Mouse (Mus musculus): ENCODE data around the gene Ces4a.
"Not testable (repeated sequence)": the region's sequence is repeated elsewhere in the genome, so short reads cannot be mapped to it uniquely, and the experiment has no call there.

Ces4a gene

DNA sequence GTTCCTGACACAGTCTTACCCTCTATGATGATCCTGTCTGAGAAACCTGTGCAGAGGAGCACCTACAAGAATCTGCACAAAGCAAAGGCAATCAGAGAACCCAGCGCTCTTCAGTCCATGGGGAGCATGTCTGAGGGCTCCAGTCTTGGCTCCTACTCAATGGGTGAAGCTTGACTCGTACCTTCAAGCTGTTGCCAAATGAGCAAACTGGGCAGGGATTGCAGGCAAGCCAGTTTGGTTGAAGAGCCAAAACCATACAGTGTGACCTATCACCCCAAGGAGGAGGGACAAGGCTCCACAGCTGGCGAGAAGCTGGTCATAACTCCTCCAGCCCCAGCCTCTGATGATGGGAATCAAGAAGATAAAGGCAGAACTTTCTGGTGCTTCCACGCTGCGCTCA, at the start of gene Ces4a:
Ces4a (plus strand) TSS at position 292 of the 400 bp plus-strand sequence.
- no peak for ATAC-seq (ENCODE audit: insufficient number of reproducible peaks, low FRiP score, low TSS enrichment)

DNA sequence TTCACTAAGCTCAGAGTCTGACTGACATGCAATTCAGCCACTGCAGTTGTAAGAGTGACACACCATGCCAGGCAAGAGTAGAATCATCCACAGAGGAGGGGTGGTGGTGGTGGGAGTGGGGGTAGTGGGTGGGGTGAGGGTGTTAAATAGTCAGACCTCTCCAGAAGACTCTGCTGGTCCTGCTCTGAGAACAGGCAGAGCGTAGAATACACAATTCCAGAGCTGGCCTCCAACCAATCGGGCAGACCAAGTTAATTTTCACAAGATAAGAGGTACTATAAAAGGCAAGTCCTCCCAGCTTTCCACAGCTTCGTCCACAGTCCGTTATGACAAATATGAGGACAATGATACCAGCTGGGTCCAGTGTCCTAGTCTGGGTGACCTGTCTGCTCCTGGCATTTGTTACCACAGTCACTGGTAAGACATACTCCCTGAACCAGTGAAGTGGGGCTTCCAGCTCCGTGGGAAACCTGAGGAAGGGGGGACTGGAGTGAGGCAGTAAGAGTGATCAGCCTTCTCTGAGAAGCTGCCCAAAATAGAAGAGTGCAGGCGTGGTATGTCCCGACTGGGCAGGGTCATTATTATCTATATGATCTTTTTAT, 48.0 kb upstream of the Ces4a start, which contains the start of gene Ces3b:
Ces3b (plus strand) TSS at position 305 of the 602 bp plus-strand sequence.
- ATAC-seq (ENCODE audit: insufficient number of reproducible peaks, low FRiP score, low TSS enrichment) = no peak

- not testable (repeated sequence) for ATAC-seq (ENCODE audit: insufficient number of reproducible peaks, low FRiP score, low TSS enrichment)
These were observed 43.4 kb upstream of the Ces4a start for GRCm38 (mm10) chr8:105088166-105088565.

GRCm38 (mm10) chr8:105088581-105088980, 43.0 kb upstream of the Ces4a start:
- no peak for ATAC-seq (ENCODE audit: insufficient number of reproducible peaks, low FRiP score, low TSS enrichment)

- no peak for ATAC-seq (ENCODE audit: insufficient number of reproducible peaks, low FRiP score, low TSS enrichment)
These were observed 37.6 kb upstream of the Ces4a start for GRCm38 (mm10) chr8:105093992-105094391.

- not testable (repeated sequence) for ATAC-seq (ENCODE audit: insufficient number of reproducible peaks, low FRiP score, low TSS enrichment)
These were observed 29.4 kb upstream of the Ces4a start for GRCm38 (mm10) chr8:105102101-105102785.

GRCm38 (mm10) chr8:105103701-105104100, 27.9 kb upstream of the Ces4a start:
- not testable (repeated sequence) for ATAC-seq (ENCODE audit: insufficient number of reproducible peaks, low FRiP score, low TSS enrichment)

- ATAC-seq (ENCODE audit: insufficient number of reproducible peaks, low FRiP score, low TSS enrichment) = no peak
These were observed 27.4 kb upstream of the Ces4a start for GRCm38 (mm10) chr8:105104220-105104619.

GRCm38 (mm10) chr8:105129864-105130263, 1.7 kb upstream of the Ces4a start:
- ATAC-seq (ENCODE audit: insufficient number of reproducible peaks, low FRiP score, low TSS enrichment) = no peak

DNA sequence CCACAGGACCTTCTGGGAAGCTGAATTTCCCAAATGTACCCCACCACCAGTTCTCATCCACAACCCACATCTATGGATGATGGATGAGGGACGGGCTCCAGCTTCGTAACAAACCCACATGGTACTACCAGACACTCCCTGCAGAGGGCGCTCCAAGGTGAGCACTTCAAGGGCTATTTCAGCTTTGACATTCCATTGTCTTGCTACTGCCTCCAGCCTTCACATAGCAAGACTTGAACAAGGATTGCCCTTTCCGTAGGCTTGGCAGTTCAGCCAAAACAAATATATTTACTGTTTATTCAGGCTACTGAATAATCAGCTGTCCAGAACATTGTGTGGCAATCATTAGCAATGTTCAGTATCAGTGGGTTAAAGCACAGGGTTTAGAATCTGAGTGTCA, 6.8 kb downstream of the Ces4a start:
- no peak for ATAC-seq (ENCODE audit: insufficient number of reproducible peaks, low FRiP score, low TSS enrichment)

- ATAC-seq (ENCODE audit: insufficient number of reproducible peaks, low FRiP score, low TSS enrichment) = no peak
These were observed 10.8 kb downstream of the Ces4a start for GRCm38 (mm10) chr8:105142395-105142794.

GRCm38 (mm10) chr8:105151654-105152053, 20.1 kb downstream of the Ces4a start:
- no peak for ATAC-seq (ENCODE audit: insufficient number of reproducible peaks, low FRiP score, low TSS enrichment)

DNA sequence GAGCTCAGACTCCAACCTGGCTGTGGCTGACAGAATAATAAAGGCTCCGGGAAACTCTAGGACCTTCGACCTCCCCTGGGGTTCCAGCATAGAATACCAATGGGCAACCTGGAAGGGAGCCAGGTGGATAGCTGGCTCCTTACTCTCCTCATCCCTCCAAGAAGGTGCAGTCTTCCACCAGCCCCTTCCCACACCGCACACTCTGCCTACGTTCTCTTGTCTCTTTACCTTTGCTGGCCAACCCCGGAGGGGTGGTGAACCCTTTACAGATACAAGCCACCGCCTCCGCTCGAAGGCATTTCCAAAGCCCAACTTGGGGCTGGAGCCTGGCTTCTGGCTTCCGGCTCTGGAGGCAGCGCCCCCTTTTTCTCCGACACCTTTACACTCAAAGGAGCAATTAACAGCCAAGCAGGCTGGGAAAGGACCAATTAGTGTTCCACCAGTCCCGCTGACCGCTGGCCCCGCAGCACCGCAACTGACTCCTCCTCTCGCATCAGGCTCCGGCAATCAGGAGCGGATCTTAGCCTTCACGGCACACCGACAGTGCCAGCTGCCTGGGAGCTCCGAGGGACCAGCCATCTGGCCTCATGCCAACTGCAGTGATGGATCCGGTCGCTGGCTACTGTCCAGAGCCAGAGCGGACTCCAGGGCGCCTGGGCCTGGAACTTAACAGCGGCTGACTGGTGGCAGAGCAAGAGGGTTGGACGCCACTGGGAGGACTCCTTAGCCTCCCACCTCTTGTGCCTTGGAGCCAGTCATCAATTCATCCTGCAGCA, 21.2 kb downstream of the Ces4a start:
- ATAC-seq (ENCODE audit: insufficient number of reproducible peaks, low FRiP score, low TSS enrichment) = peak; percentile 57

DNA sequence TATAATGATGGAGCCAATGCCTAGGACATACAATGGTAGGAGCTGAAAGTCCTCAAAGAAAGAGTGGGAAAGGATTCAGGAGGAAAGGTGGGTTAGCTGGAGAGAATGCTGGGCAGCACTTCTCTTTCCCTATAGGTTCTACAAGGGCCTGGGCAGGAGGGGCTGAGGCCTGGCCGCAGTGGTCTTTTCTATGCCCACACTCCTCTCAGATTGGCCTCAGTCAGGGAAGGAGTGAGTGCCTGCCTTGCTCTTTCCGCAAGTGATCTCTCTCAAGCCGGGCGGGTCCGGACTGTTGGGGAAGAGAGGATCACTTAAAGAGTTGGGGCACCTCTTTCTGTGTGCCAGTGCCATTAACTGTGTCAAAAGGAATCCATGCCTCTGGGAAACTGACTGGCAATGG, 22.7 kb downstream of the Ces4a start:
- no peak for ATAC-seq (ENCODE audit: insufficient number of reproducible peaks, low FRiP score, low TSS enrichment)

GRCm38 (mm10) chr8:105155091-105155745, 23.6 kb downstream of the Ces4a start:
- no peak for ATAC-seq (ENCODE audit: insufficient number of reproducible peaks, low FRiP score, low TSS enrichment)

GRCm38 (mm10) chr8:105157555-105157954, 26.0 kb downstream of the Ces4a start:
- no peak for ATAC-seq (ENCODE audit: insufficient number of reproducible peaks, low FRiP score, low TSS enrichment)

DNA sequence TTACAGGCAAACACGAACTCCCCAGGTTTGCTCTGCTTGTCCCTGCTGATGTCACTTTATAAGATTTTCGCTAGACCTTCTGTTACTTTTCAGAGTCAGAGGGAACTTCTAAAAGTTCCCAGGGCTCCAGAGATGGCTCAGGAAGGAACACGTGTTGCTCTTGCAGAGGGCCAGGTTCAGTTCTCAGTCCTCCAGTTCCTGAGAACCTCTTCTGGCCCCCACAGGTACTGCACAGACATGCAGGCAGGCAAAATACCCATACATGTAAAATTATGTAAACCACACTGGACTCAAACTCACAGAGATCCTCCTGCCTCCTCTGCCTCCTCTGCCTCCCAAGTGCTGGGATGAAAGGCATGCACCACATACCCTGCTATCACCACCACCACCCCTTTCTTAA, 26.5 kb downstream of the Ces4a start:
- no peak for ATAC-seq (ENCODE audit: insufficient number of reproducible peaks, low FRiP score, low TSS enrichment)

- ATAC-seq (ENCODE audit: insufficient number of reproducible peaks, low FRiP score, low TSS enrichment) = no peak
These were observed 29.6 kb downstream of the Ces4a start for GRCm38 (mm10) chr8:105161121-105161652.

GRCm38 (mm10) chr8:105164272-105164902, 32.8 kb downstream of the Ces4a start:
- no peak for ATAC-seq (ENCODE audit: insufficient number of reproducible peaks, low FRiP score, low TSS enrichment)

DNA sequence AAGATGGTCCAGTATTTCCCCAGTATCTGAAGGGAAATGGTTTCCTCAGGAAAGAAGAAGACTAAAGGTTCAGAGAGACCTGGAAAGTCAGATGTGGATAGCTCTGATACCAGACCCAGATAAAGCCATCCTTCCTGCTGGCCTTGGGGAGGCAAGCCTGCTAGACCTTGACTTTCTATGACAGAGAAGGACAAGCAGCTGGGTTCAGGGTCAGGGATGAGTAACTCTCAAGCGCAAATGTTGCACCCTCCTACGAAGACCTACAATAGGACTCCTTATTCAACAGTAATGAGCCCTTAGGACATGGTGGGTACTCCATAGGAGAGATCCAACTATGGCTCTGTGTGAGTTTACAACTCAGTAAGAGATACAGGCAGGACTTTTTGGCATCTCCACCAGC, 33.6 kb downstream of the Ces4a start:
- ATAC-seq (ENCODE audit: insufficient number of reproducible peaks, low FRiP score, low TSS enrichment) = no peak
